Mouse (Mus musculus) forelimb bud, embryonic 11.5 days (tissue): Measurements from ENCODE around the gene Gm7682.
"Not testable (repeated sequence)": the region's sequence is repeated elsewhere in the genome, so short reads cannot be mapped to it uniquely, and the experiment has no call there.

Source experiments
- DNase-seq: peaks from one replicate; pipeline ENCODE4 v3.0.0-alpha.2; 2012; ENCODE audit warnings: low read depth, low spot score

Gm7682 gene

GRCm38 (mm10) chr5:94445484-94445883 lies at the start of gene Gm7682:
Gene Gm7682, plus strand, starts transcription at chr5:94445784.
- not testable (repeated sequence) for DNase-seq
